Mouse (Mus musculus) cerebellum, adult 2 months (tissue): ENCODE results near the gene Gng7. TPM values are rescaled to one million over a fixed set of nuclear protein-coding genes. Genes with fewer than 3 reads are reported as not detected.

ENCODE experiments used
- DNase-seq, 2 experiments: peaks; one replicate each; pipeline ENCODE4 v3.0.0; 2021
- H3K27ac ChIP-seq: fragments of 200-500 bp; 2 replicates; pipeline ENCODE4 v1.5.1; 2012; ENCODE audit warnings: low read length, control low read depth, inconsistent platforms; ENCODE audit not compliant: insufficient read depth
- H3K27me3 ChIP-seq: fragments of 200-500 bp; 2 replicates; pipeline ENCODE4 v1.6.1; 2012; ENCODE audit warnings: inconsistent platforms, mild to moderate bottlenecking, low read length, moderate library complexity; ENCODE audit not compliant: control insufficient read depth, insufficient read depth
- H3K4me1 ChIP-seq: fragments of 200-500 bp; 2 replicates; pipeline ENCODE4 v1.6.1; 2011; ENCODE audit warnings: low read length; ENCODE audit not compliant: control insufficient read depth, insufficient read depth
- H3K4me3 ChIP-seq: fragments of 200-500 bp; replicated peaks from 2 replicates; pipeline ENCODE3; 2011; ENCODE audit warnings: mild to moderate bottlenecking, low read depth, low read length, control low read depth; ENCODE audit not compliant: insufficient read depth
- CTCF ChIP-seq: fragments of 200-500 bp; IDR thresholded peaks from 2 replicates; pipeline ENCODE4 v1.5.1; 2011; ENCODE audit warnings: low read depth, mild to moderate bottlenecking, control low read depth, low read length, moderate library complexity, borderline replicate concordance; ENCODE audit not compliant: insufficient read depth
- POLR2A ChIP-seq: fragments of 200-500 bp; IDR thresholded peaks from 2 replicates; pipeline ENCODE4 v1.6.1; 2011; ENCODE audit warnings: low read length, control low read depth, borderline replicate concordance; ENCODE audit not compliant: insufficient read depth
- WGBS: fragments of 180-500 bp; shearing (Covaris S2); methylation state at CpG from one replicate; pipeline ENCODE4 v1.1.7; 2018; 5-methylcytosine and 5-hydroxymethylcytosine counted together
- polyA plus RNA-seq: library from polyadenylated mRNA; depleted of rRNA; stranded (reverse); fragments of >200 nt; gene quantifications from 2 replicates; pipeline ENCODE4 v1.2.3, GENCODE M21; 2012

Gng7 gene
- polyA plus RNA-seq, 1 experiment, result 23.0 TPM

GRCm38 (mm10) chr10:80949081-80949480, 65.7 kb downstream of the Gng7 start:
- no peak overlapping the region for H3K4me3 ChIP-seq
- no peak overlapping the region for H3K27ac ChIP-seq
- 77% methylated on average over 3 of the region's 3 CpGs for WGBS
- TF ChIP-seq CTCF, result no peak
- no peak for TF ChIP-seq POLR2A
- no peaks in the 10 kb centered on the region for H3K27me3 ChIP-seq
- no peaks in the 10 kb centered on the region; the same call in 1 of the 2 replicates for H3K4me1 ChIP-seq
- DNase-seq, result no peak

- WGBS, result 46% methylated on average over 6 of the region's 6 CpGs
- TF ChIP-seq CTCF (no peak), POLR2A (no peak)
- Histone ChIP-seq H3K4me1 (no peaks in the 10 kb centered on the region; the same call in 1 of the 2 replicates), H3K27me3 (no peaks in the 10 kb centered on the region), H3K27ac (no peak overlapping the region), H3K4me3 (no peak overlapping the region)
- no peak for DNase-seq
Observed at GRCm38 (mm10) chr10:80948570-80948969, 66.2 kb downstream of the Gng7 start.

- Histone ChIP-seq H3K27ac (no peak overlapping the region), H3K27me3 (no peaks in the 10 kb centered on the region), H3K4me3 (no peak overlapping the region), H3K4me1 (no peaks in the 10 kb centered on the region; the same call in 1 of the 2 replicates)
- TF ChIP-seq CTCF, result no peak
- no peak for TF ChIP-seq POLR2A
- DNase-seq, result peak in 1 of 2 experiments; percentile 44
- WGBS, result 25% methylated on average over 2 of the region's 2 CpGs
Observed at GRCm38 (mm10) chr10:80947802-80948201, 66.9 kb downstream of the Gng7 start.

- no peak for DNase-seq
- H3K27ac ChIP-seq, result no peak overlapping the region
- TF ChIP-seq POLR2A (no peak), CTCF (0 out of 2 replicates have a peak, but pooled peaks have one; percentile 34)
- H3K4me1 ChIP-seq, result no peaks in the 10 kb centered on the region; the same call in 1 of the 2 replicates
- H3K27me3 ChIP-seq, result no peaks in the 10 kb centered on the region
- H3K4me3 ChIP-seq, result no peak overlapping the region
- WGBS, result 74% methylated on average over 14 of the region's 14 CpGs
Observed at GRCm38 (mm10) chr10:80946684-80947437, 67.9 kb downstream of the Gng7 start.

GRCm38 (mm10) chr10:80944231-80944630, 70.5 kb downstream of the Gng7 start:
- no peak for TF ChIP-seq CTCF
- no peak for TF ChIP-seq POLR2A
- DNase-seq, result no peak
- Histone ChIP-seq H3K4me3 (no peak overlapping the region), H3K4me1 (peaks cover 18% of the 10 kb centered on the region), H3K27me3 (no peaks in the 10 kb centered on the region), H3K27ac (no peak overlapping the region)
- 86% methylated on average over 5 of the region's 5 CpGs for WGBS

- peaks cover 22% of the 10 kb centered on the region for H3K4me1 ChIP-seq
- H3K4me3 ChIP-seq, result no peak overlapping the region
- 68% methylated on average over 9 of the region's 9 CpGs for WGBS
- H3K27me3 ChIP-seq, result no peaks in the 10 kb centered on the region
- TF ChIP-seq POLR2A (no peak), CTCF (no peak)
- H3K27ac ChIP-seq, result no peak overlapping the region
- DNase-seq, result no peak
Observed at GRCm38 (mm10) chr10:80943701-80944100, 71.0 kb downstream of the Gng7 start.

GRCm38 (mm10) chr10:80942919-80943318, 71.8 kb downstream of the Gng7 start:
- 85% methylated on average over 8 of the region's 8 CpGs for WGBS
- Histone ChIP-seq H3K27me3 (no peaks in the 10 kb centered on the region), H3K27ac (no peak overlapping the region), H3K4me3 (no peak overlapping the region), H3K4me1 (peaks cover 25% of the 10 kb centered on the region)
- DNase-seq, result no peak
- TF ChIP-seq CTCF (no peak), POLR2A (no peak)

GRCm38 (mm10) chr10:80940988-80941347, 73.8 kb downstream of the Gng7 start:
- H3K27me3 ChIP-seq, result no peaks in the 10 kb centered on the region
- H3K27ac ChIP-seq, result no peak overlapping the region
- WGBS, result 3% methylated on average over 2 of the region's 2 CpGs
- no peak for DNase-seq
- TF ChIP-seq CTCF, result no peak
- no peak for TF ChIP-seq POLR2A
- no peak overlapping the region for H3K4me3 ChIP-seq
- peaks cover 32% of the 10 kb centered on the region for H3K4me1 ChIP-seq
